Mouse (Mus musculus): ENCODE data around the gene Tas2r121. TPM values are rescaled to one million over a fixed set of nuclear protein-coding genes. Genes with fewer than 3 reads are reported as not detected.
"Not testable (repeated sequence)": the region's sequence is repeated elsewhere in the genome, so short reads cannot be mapped to it uniquely, and the experiment has no call there.

Gene Tas2r121
- polyA plus RNA-seq (2015; fragmentation: Nextera tagmentation; extraction: Ambion mirVana): not detected in 2 replicates

- Histone ChIP-seq H3K27ac (replicated peaks) (no peak within 1 kb of the TSS), H3K9me3 (replicated peaks) (no peaks in the 10 kb centered on the region), H3K27me3 (no peaks in the 10 kb centered on the region), H3K36me3 (no peaks in the 10 kb centered on the region), H3K4me1 (no peaks in the 10 kb centered on the region), H3K4me3 (replicated peaks) (no peak within 1 kb of the TSS), H3K9ac (no peak within 1 kb of the TSS), H3K4me2 (replicated peaks) (no peak within 1 kb of the TSS)
- ATAC-seq (ENCODE audit: insufficient number of reproducible peaks, low FRiP score, low TSS enrichment, low read depth): no peak
- WGBS: 83% methylated on average over 1 of the region's 1 CpGs
Measured at GRCm38 (mm10) chr6:132700907-132701306, at the start of gene Tas2r121. Tas2r121 (minus strand) TSS chr6:132701007.

GRCm38 (mm10) chr6:132750206-132750605, 49.4 kb upstream of the Tas2r121 start:
- ATAC-seq (ENCODE audit: insufficient number of reproducible peaks, low FRiP score, low TSS enrichment, low read depth): no peak
- 91% methylated on average over 2 of the region's 2 CpGs for WGBS
- H3K9ac ChIP-seq: no peak overlapping the region
- H3K36me3 ChIP-seq: no peaks in the 10 kb centered on the region
- H3K4me2 ChIP-seq (replicated peaks): no peak overlapping the region
- H3K27ac ChIP-seq (replicated peaks): no peak overlapping the region
- H3K4me3 ChIP-seq (replicated peaks): no peak overlapping the region
- H3K9me3 ChIP-seq (replicated peaks): no peaks in the 10 kb centered on the region
- no peaks in the 10 kb centered on the region for H3K4me1 ChIP-seq
- H3K27me3 ChIP-seq: no peaks in the 10 kb centered on the region

GRCm38 (mm10) chr6:132737935-132738334, 37.1 kb upstream of the Tas2r121 start, which contains the start of gene Tas2r115:
Tas2r115 (minus strand) TSS chr6:132738035.
- Histone ChIP-seq H3K4me2 (replicated peaks) (no peak within 1 kb of the TSS), H3K36me3 (no peaks in the 10 kb centered on the region), H3K4me1 (no peaks in the 10 kb centered on the region), H3K9ac (no peak within 1 kb of the TSS), H3K9me3 (replicated peaks) (no peaks in the 10 kb centered on the region), H3K27ac (replicated peaks) (no peak within 1 kb of the TSS), H3K27me3 (no peaks in the 10 kb centered on the region), H3K4me3 (replicated peaks) (no peak within 1 kb of the TSS)
- ATAC-seq (ENCODE audit: insufficient number of reproducible peaks, low FRiP score, low TSS enrichment, low read depth): no peak
- WGBS: 61% methylated on average over 2 of the region's 2 CpGs

- no peak for ATAC-seq (ENCODE audit: insufficient number of reproducible peaks, low FRiP score, low TSS enrichment, low read depth)
- H3K4me3 ChIP-seq (replicated peaks): no peak within 1 kb of the TSS
- no peak within 1 kb of the TSS for H3K27ac ChIP-seq (replicated peaks)
- H3K36me3 ChIP-seq: no peaks in the 10 kb centered on the region
- H3K9ac ChIP-seq: no peak within 1 kb of the TSS
- WGBS: 78% methylated on average over 3 of the region's 3 CpGs
- H3K4me2 ChIP-seq (replicated peaks): no peak within 1 kb of the TSS
- no peaks in the 10 kb centered on the region for H3K27me3 ChIP-seq
- H3K4me1 ChIP-seq: no peaks in the 10 kb centered on the region
- H3K9me3 ChIP-seq (replicated peaks): no peaks in the 10 kb centered on the region
Measured at GRCm38 (mm10) chr6:132711828-132712227, 11.0 kb upstream of the Tas2r121 start, which contains the start of gene Tas2r122. Tas2r122 (minus strand) TSS chr6:132711928.

- ATAC-seq (ENCODE audit: insufficient number of reproducible peaks, low FRiP score, low TSS enrichment, low read depth); H3K9me3 ChIP-seq (replicated peaks); H3K4me2 ChIP-seq (replicated peaks); H3K27me3 ChIP-seq; H3K4me1 ChIP-seq; H3K4me3 ChIP-seq (replicated peaks); H3K36me3 ChIP-seq; H3K9ac ChIP-seq; H3K27ac ChIP-seq (replicated peaks): not testable (repeated sequence)
- 81% methylated on average over 7 of the region's 7 CpGs for WGBS
Measured at GRCm38 (mm10) chr6:132691596-132691995, 9.2 kb downstream of the Tas2r121 start.

GRCm38 (mm10) chr6:132656653-132657052, 44.2 kb downstream of the Tas2r121 start, which contains the start of gene Tas2r120:
Tas2r120 (plus strand) TSS chr6:132656953.
- Histone ChIP-seq H3K4me2 (replicated peaks) (no peak within 1 kb of the TSS), H3K9me3 (replicated peaks) (no peaks in the 10 kb centered on the region), H3K27me3 (no peaks in the 10 kb centered on the region), H3K27ac (replicated peaks) (no peak within 1 kb of the TSS), H3K4me3 (replicated peaks) (no peak within 1 kb of the TSS), H3K4me1 (no peaks in the 10 kb centered on the region), H3K36me3 (no peaks in the 10 kb centered on the region), H3K9ac (no peak within 1 kb of the TSS)
- no peak for ATAC-seq (ENCODE audit: insufficient number of reproducible peaks, low FRiP score, low TSS enrichment, low read depth)

GRCm38 (mm10) chr6:132651426-132651825, 49.4 kb downstream of the Tas2r121 start, which contains the start of gene A630073D07Rik:
A630073D07Rik (minus strand) TSS chr6:132651526.
- Histone ChIP-seq H3K9ac (no peak within 1 kb of the TSS), H3K27ac (replicated peaks) (no peak within 1 kb of the TSS), H3K4me2 (replicated peaks) (no peak within 1 kb of the TSS), H3K4me3 (replicated peaks) (no peak within 1 kb of the TSS), H3K4me1 (no peaks in the 10 kb centered on the region), H3K9me3 (replicated peaks) (no peaks in the 10 kb centered on the region), H3K36me3 (no peaks in the 10 kb centered on the region), H3K27me3 (no peaks in the 10 kb centered on the region)
- no peak for ATAC-seq (ENCODE audit: insufficient number of reproducible peaks, low FRiP score, low TSS enrichment, low read depth)
- 77% methylated on average over 1 of the region's 1 CpGs for WGBS

Other genes with a start within 250 kb of the Tas2r121 start
- gene Prh1, start 131.2 kb downstream of the Tas2r121 start, polyA plus RNA-seq (2015; fragmentation: Nextera tagmentation; extraction: Ambion mirVana): not detected in 2 replicates
- gene Prp2, start 105.1 kb downstream of the Tas2r121 start, polyA plus RNA-seq (2015; fragmentation: Nextera tagmentation; extraction: Ambion mirVana): not detected in 2 replicates
- gene A630073D07Rik, start 49.5 kb downstream of the Tas2r121 start, polyA plus RNA-seq (2015; fragmentation: Nextera tagmentation; extraction: Ambion mirVana): not detected in 2 replicates
- gene Tas2r120, start 44.1 kb downstream of the Tas2r121 start, polyA plus RNA-seq (2015; fragmentation: Nextera tagmentation; extraction: Ambion mirVana): not detected in 2 replicates
- gene Tas2r122, start 10.9 kb upstream of the Tas2r121 start, polyA plus RNA-seq (2015; fragmentation: Nextera tagmentation; extraction: Ambion mirVana): not detected in 2 replicates
- not detected in 2 replicates for gene Tas2r115, start 37.0 kb upstream of the Tas2r121 start, polyA plus RNA-seq (2015; fragmentation: Nextera tagmentation; extraction: Ambion mirVana)
- not detected in 2 replicates for gene Tas2r124, start 53.7 kb upstream of the Tas2r121 start, polyA plus RNA-seq (2015; fragmentation: Nextera tagmentation; extraction: Ambion mirVana)
- not detected in 2 replicates for gene Tas2r102, start 61.1 kb upstream of the Tas2r121 start, polyA plus RNA-seq (2015; fragmentation: Nextera tagmentation; extraction: Ambion mirVana)
- gene Tas2r136, start 77.2 kb upstream of the Tas2r121 start, polyA plus RNA-seq (2015; fragmentation: Nextera tagmentation; extraction: Ambion mirVana): not detected in 2 replicates
- not detected in 2 replicates for gene Tas2r117, start 101.8 kb upstream of the Tas2r121 start, polyA plus RNA-seq (2015; fragmentation: Nextera tagmentation; extraction: Ambion mirVana)
- gene Tas2r123, start 146.1 kb upstream of the Tas2r121 start, polyA plus RNA-seq (2015; fragmentation: Nextera tagmentation; extraction: Ambion mirVana): not detected in 2 replicates
- gene Tas2r116, start 154.4 kb upstream of the Tas2r121 start, polyA plus RNA-seq (2015; fragmentation: Nextera tagmentation; extraction: Ambion mirVana): not detected in 2 replicates
- not detected in 2 replicates for gene Tas2r110, start 167.0 kb upstream of the Tas2r121 start, polyA plus RNA-seq (2015; fragmentation: Nextera tagmentation; extraction: Ambion mirVana)
- gene Tas2r113, start 192.0 kb upstream of the Tas2r121 start, polyA plus RNA-seq (2015; fragmentation: Nextera tagmentation; extraction: Ambion mirVana): not detected in 2 replicates
- gene Tas2r125, start 208.6 kb upstream of the Tas2r121 start, polyA plus RNA-seq (2015; fragmentation: Nextera tagmentation; extraction: Ambion mirVana): not detected in 2 replicates

Data from embryonic facial prominence, embryonic 15.5 days (tissue).